Mouse (Mus musculus): ENCODE results near the gene Foxq1.

GRCm38 (mm10) chr13:31564394-31564793 lies 8.5 kb downstream of the Foxq1 start:
- TF ChIP-seq POLR2A (IDR thresholded peaks at IDR 0.05; ENCODE audit: insufficient read depth, low read depth, low read length) (no peak), CTCF (IDR thresholded peaks at IDR 0.05; ENCODE audit: insufficient read depth, low read depth, low read length) (no peak)

All from olfactory bulb, adult 2 months (tissue).